Mouse (Mus musculus) heart, postnatal 0 days (tissue): ENCODE measurements around the gene Avpi1.

Experiments
- CTCF ChIP-seq: IDR thresholded peaks from 2 replicates; pipeline ENCODE4 v1.5.1; 2016; ENCODE audit warnings: antibody characterized with exemption, control low read depth, low read depth
- EP300 ChIP-seq: IDR thresholded peaks from 2 replicates; pipeline ENCODE4 v1.6.1; 2016; ENCODE audit warnings: antibody characterized with exemption, low read depth

GRCm38 (mm10) chr19:42164188-42164587, 35.3 kb upstream of the Avpi1 start:
- TF ChIP-seq CTCF = no peak
- no peak for TF ChIP-seq EP300
